Mouse (Mus musculus) adrenal gland, postnatal 4 days (tissue): ENCODE measurements around the gene Fads6. TPM values are rescaled to one million over a fixed set of nuclear protein-coding genes. Genes with fewer than 3 reads are reported as not detected.

ENCODE experiments used
- DNase-seq, 2 experiments: peaks; one replicate each; pipeline ENCODE4 v3.0.0; 2021 to 2022; ENCODE audit warnings: low spot score in 2 of 2, mixed read lengths in 2 of 2
- long read RNA-seq, 2 experiments: library from polyadenylated mRNA; stranded (forward); transcript quantifications; one replicate each; pipeline ENCODE4 v2.0.0; 2021
- total RNA-seq, 2 experiments: library from RNA; stranded (reverse); gene quantifications; 2 replicates each; pipeline ENCODE4 v1.2.3; 2021

The Fads6 gene
- total RNA-seq: 10 to 100 TPM; 26.0 to 31.3 TPM
- long read RNA-seq, experiment 1, full-length matches to known transcripts: 1 of 4 reads
- long read RNA-seq, experiment 1, partial matches to known transcripts: 0 of 4 reads
- long read RNA-seq, experiment 1, other reads (novel, unspliced or antisense): 3 of 4 reads
- long read RNA-seq, experiment 2, partial matches to known transcripts: 0 of 8 reads
- long read RNA-seq, experiment 2, other reads (novel, unspliced or antisense): 8 of 8 reads

GRCm38 (mm10) chr11:115297214-115297826 is at the start of gene Fads6:
Gene Fads6 (minus strand): TSS chr11:115297663.
- DNase-seq: no peak

- no peak for DNase-seq
Measured at GRCm38 (mm10) chr11:115345515-115345914, 48.1 kb upstream of the Fads6 start.

- DNase-seq: no peak
Measured at GRCm38 (mm10) chr11:115344967-115345366, 47.5 kb upstream of the Fads6 start.

GRCm38 (mm10) chr11:115341866-115342265 is 44.4 kb upstream of the Fads6 start:
- DNase-seq: no peak

DNA sequence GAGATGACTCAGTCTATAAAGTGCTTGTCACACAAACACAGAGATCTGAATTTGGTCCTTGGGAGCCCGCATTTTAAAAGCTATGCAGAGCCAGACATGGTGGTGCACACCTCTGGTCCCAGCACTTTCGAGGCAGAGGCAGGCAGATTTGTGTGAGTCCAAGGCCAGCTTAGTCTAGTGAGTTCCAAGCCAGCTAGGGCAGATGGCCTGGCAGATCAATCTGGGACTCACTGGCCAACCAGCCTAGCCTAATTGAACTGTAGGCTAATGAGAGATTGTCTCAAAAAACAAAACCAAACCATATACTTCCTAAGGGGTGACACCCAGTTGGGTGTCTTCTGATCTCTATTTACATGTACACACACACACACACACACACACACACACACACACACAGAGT is 43.8 kb upstream of the Fads6 start:
- no peak for DNase-seq

DNA sequence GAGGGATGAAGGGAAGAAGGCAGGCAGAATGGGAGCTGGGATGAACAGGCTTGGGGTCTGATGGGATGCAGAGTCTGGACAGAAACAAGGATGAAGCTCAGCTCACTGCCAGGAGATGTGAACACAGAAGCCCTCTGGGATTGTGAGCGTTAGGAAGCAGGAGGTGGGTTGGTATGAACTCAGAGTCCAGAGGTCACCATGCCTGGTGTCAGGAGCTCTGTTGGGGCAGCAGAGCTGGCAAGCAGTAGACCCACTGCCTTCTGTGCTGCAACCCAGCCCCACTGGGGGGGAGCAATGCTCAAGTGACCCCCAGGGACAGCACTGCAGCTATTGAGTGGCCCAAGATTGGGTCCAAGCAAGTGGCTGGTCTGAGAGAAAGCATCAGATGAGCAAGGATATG is 40.4 kb upstream of the Fads6 start:
- DNase-seq: no peak

- no peak for DNase-seq
Measured at GRCm38 (mm10) chr11:115337350-115337749, 39.9 kb upstream of the Fads6 start.

- DNase-seq: no peak
Measured at GRCm38 (mm10) chr11:115336115-115336514, 38.7 kb upstream of the Fads6 start.

DNA sequence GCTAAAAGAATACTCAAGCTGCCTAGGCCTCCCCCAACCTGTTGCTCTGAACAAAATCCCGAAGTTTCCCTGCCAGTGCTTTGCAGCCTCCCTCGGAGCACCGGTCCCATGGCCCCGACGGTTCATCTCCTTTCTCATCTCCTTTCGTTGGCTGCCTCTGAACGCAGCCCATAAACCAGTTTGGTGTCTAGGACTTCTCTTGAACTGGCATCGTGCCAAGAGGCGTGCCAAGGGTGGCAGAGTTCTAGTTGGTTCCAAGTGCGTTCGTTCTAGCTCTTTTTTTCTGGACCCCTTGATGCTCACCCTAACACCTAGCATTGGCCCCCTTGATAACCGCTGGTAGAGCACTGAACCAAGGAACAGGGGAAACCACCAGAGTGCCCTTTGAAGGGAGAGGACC is 37.8 kb upstream of the Fads6 start:
- no peak for DNase-seq

DNA sequence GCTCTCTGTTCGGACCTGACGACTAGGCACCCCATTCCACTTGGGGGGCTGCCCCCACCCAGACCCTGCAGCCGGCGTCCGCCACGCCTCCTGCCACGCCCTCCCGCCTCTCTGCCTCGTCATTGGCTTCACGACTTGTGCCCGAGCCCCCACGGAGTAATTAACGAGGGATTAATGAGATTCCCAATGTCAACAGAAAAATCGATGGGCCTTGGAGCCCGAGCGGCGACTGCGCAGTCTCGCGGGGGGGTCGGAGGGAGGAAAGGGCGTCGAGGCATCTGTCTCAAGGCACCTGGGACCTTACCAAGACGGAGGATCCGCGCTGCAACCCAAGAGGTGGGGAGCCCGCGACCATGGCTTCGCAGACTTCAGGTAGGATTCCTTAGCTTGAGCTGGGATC is 37.1 kb upstream of the Fads6 start, which contains the start of gene Otop3:
Gene Otop3, plus strand, starts transcription at position 201 of the 400 bp plus-strand sequence.
- no peak for DNase-seq

GRCm38 (mm10) chr11:115329339-115329738 is 31.9 kb upstream of the Fads6 start:
- no peak for DNase-seq

DNA sequence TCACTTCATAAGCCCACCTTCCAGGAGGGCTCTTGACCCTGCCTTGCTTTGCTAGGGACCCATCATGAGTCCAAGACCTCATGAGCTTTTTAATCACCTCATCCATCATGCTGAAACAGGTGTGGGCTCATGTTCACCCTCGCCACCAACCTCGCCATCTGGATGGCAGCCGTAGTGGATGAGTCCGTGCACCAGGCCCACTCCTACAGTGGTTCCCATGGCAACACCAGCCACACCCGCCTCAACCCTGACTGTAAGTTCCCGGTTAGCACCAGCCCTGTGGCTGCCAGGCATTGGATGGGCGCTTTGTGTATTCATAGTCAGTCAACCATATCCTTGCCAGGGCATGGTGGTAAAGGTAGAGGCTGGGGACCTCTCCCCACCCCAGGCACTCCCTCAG is 29.3 kb upstream of the Fads6 start:
- DNase-seq: no peak

DNA sequence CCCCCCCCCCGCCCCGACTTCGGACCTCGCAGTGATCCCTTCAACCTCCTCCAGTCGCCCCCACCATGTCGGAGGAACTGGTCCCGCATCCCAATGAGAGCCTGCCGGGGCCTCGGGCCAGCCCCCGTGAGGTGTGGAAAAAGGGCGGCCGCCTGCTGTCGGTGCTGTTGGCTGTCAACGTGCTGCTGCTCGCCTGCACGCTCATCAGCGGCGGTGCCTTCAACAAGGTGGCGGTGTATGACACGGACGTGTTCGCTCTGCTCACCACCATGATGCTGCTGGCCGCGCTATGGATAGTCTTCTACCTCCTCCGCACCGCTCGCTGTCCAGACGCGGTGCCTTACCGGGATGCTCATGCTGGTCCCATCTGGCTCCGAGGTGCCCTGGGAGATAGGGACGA is 25.9 kb upstream of the Fads6 start:
- DNase-seq: no peak

DNA sequence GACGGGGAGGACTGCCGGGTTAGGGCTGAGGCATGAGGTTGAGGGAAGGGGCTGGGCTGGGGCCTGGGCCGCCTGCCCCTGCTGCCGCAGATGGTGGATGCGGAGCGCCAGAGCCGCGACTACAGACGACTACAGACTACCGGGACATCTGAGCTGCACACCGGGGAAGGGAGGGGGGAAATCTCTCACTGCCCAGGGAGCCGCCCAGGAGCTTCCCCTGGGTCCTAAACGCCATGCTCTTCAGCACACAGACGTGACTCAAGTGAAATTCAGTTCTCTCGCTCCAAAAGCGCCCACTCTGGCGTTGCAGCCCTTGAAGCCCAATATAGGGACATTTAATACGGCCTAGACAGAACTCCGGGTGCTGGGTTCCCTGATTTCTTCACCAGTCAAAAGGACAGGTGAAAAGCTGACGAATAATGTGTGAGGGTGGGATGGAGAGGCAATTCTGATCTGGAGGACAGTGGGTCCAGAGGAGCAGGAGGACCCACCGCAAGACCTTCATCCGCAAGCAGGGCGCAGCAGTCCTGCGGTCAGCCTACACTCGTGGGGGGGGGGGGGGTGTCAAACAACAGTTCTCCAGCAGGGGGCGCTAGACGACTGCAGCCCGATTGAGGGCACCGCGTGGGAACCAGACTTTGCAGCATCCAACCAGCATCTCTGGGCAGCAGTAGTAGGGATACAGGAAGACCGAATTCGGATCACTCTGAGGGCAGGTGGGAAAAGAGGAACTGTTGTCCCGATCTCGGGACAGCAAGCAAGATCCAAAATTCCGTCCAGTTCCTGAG is 24.6 kb upstream of the Fads6 start, which contains the start of gene Ush1g:
Gene Ush1g, minus strand, starts transcription at position 136 of the 788 bp plus-strand sequence.
- peak; percentile 34 to 43 for DNase-seq

DNA sequence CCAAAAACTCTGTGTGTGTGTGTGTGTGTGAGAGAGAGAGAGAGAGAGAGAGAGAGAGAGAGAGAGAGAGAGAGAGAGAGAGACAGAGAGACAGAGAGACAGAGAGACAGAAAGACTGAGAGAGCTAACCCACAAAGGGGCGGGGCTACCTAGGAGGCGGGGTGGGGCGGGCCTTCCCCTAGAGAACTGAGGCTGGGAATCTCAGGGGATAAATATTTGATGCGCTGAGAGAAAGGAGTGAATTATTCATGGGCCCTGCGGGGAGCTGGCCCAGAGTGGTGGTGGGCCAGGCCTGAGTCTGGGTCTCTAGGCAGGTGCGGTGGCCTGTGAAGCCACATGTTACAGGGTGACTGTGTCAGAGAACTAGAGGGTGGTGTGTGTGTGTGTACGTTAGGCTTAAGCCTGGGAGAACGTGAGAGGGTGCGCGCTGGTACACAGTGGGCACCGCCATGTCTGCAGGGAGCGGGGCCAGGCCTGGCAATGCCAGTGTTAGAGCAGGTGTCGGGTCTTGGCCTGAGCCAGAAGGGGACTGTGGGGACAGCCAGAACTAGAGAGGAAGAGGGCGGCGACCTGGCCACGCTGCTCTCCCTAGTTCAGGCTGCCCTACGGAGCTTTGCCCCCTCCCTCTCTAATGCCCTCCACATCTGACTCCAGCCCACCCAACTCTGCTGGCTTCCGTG is 22.4 kb upstream of the Fads6 start:
- no peak for DNase-seq

- DNase-seq: no peak
Measured at GRCm38 (mm10) chr11:115318245-115319027, 21.0 kb upstream of the Fads6 start.

DNA sequence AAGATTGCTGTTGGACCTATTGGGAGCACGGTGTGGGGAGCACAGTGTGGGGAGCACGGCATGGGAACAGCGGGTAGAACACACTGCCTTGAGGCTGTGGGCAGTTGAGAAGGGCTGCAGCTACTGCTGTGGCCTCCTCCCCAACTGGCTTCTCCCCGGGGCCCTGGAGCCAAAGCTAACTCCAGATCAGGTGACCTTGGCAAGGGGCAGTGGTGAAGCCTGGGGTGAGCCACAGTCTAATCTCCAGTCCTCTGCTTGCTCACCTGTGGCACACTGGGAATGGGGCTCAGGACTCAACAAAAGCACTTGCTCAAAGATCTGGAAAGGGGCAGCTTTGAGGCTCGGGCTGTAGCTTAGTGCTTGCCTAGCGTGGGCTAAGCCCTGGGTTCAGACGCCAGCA is 19.7 kb upstream of the Fads6 start:
- DNase-seq: no peak

GRCm38 (mm10) chr11:115314249-115314648 is 16.8 kb upstream of the Fads6 start:
- no peak for DNase-seq

DNA sequence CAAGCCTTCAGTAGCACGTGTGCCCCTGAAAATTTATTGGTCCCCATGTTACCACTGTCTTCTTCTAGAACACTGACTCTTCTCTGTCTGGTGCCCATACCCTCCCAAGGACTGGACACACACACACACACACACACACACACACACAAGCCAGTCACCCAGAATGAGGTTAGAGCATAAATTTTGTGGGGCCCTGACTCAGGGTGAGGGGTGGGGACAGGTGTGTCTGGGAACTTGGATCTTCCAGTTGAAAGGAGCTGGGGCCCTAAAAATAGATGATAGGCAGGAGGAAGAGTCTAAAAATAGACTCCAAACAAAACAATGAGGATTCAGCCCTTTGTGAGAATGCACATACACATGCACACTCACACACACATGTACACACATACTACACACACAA is 11.3 kb upstream of the Fads6 start:
- no peak for DNase-seq

- no peak for DNase-seq
Measured at GRCm38 (mm10) chr11:115306863-115307262, 9.4 kb upstream of the Fads6 start, which contains the start of gene Otop2. Gene Otop2 (plus strand): TSS chr11:115307163.

DNA sequence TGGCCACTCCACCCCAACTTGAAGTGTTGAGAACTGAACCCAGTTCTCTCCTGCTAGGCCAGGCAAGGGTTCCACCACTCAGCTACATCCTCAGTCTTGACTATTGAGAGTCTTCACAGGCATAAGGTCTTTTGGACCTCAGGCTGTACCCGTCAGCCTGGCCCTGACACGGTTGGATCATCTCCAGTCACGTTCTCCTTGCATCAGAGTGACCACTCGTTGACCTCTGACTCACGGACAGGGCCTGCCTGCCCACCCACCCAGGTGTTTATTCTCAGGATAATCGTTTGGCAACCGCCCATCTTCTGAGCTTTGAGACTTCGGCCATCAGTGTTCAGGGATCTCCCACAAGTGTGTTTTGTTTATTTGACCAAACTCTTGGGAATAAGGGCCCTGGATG is 5.7 kb upstream of the Fads6 start:
- no peak for DNase-seq
